Mouse (Mus musculus): ENCODE measurements at regions not wholly inside any gene's neighbourhood (a gene's known extent, or its start where the extent isn't known, plus 50 kb on each side); places are given as distances from the start of the nearest gene placed in this dataset.
A peak's percentile ranks its signal among the peaks of the same experiment; 100 is the strongest.

- no peaks in the 10 kb centered on the region for H3K36me3 ChIP-seq
- H3K27me3 ChIP-seq (replicated peaks) = no peaks in the 10 kb centered on the region
- no peak overlapping the region for H3K4me3 ChIP-seq
- ATAC-seq = no peak
- H3K27ac ChIP-seq = no peak overlapping the region
- 0 out of 2 replicates have a peak, but pooled peaks cover 4% of the 10 kb centered on the region for H3K4me1 ChIP-seq
- H3K9ac ChIP-seq = no peak overlapping the region
- 80% methylated on average over 14 of the region's 14 CpGs for WGBS (ENCODE audit: insufficient replicate concordance)
- H3K9me3 ChIP-seq (replicated peaks) = no peaks in the 10 kb centered on the region
- no peak overlapping the region for H3K4me2 ChIP-seq
Observed at GRCm38 (mm10) chr6:144940871-144941380, 135.1 kb downstream of the Bcat1 start.

- no peaks in the 10 kb centered on the region for H3K27me3 ChIP-seq (replicated peaks)
- 73% methylated on average over 12 of the region's 12 CpGs for WGBS (ENCODE audit: insufficient replicate concordance)
- no peaks in the 10 kb centered on the region for H3K4me1 ChIP-seq
- H3K36me3 ChIP-seq = no peaks in the 10 kb centered on the region
- no peak for ATAC-seq
- H3K4me2 ChIP-seq = no peak overlapping the region
- H3K9ac ChIP-seq = no peak overlapping the region
- no peak overlapping the region for H3K4me3 ChIP-seq
- H3K27ac ChIP-seq = no peak overlapping the region
- no peaks in the 10 kb centered on the region for H3K9me3 ChIP-seq (replicated peaks)
Observed at GRCm38 (mm10) chr6:144938613-144939236, 137.3 kb downstream of the Bcat1 start.

GRCm38 (mm10) chr6:144937211-144937610 is 138.8 kb downstream of the Bcat1 start:
- ATAC-seq = no peak
- Histone ChIP-seq H3K9me3 (replicated peaks) (no peaks in the 10 kb centered on the region; the same call in 1 of the 2 replicates), H3K27me3 (replicated peaks) (no peaks in the 10 kb centered on the region), H3K9ac (no peak overlapping the region), H3K36me3 (no peaks in the 10 kb centered on the region), H3K4me2 (no peak overlapping the region), H3K4me3 (no peak overlapping the region), H3K4me1 (no peaks in the 10 kb centered on the region), H3K27ac (no peak overlapping the region)
- 79% methylated on average over 7 of the region's 7 CpGs for WGBS (ENCODE audit: insufficient replicate concordance)

GRCm38 (mm10) chr6:144933722-144934235 is 142.2 kb downstream of the Bcat1 start:
- Histone ChIP-seq H3K27ac (no peak overlapping the region), H3K9me3 (replicated peaks) (no peaks in the 10 kb centered on the region; the same call in 1 of the 2 replicates), H3K4me2 (no peak overlapping the region), H3K27me3 (replicated peaks) (no peaks in the 10 kb centered on the region), H3K9ac (no peak overlapping the region), H3K4me3 (no peak overlapping the region), H3K4me1 (no peaks in the 10 kb centered on the region), H3K36me3 (no peaks in the 10 kb centered on the region)
- WGBS (ENCODE audit: insufficient replicate concordance) = 74% methylated on average over 6 of the region's 6 CpGs
- no peak for ATAC-seq

- no peak overlapping the region for H3K27ac ChIP-seq
- no peak overlapping the region for H3K9ac ChIP-seq
- no peak for ATAC-seq
- no peak overlapping the region for H3K4me3 ChIP-seq
- H3K9me3 ChIP-seq (replicated peaks) = no peaks in the 10 kb centered on the region; the same call in 1 of the 2 replicates
- no peaks in the 10 kb centered on the region for H3K36me3 ChIP-seq
- no peak overlapping the region for H3K4me2 ChIP-seq
- no peaks in the 10 kb centered on the region for H3K27me3 ChIP-seq (replicated peaks)
- 63% methylated on average over 7 of the region's 7 CpGs for WGBS (ENCODE audit: insufficient replicate concordance)
- no peaks in the 10 kb centered on the region; the same call in 1 of the 2 replicates for H3K4me1 ChIP-seq
Observed at GRCm38 (mm10) chr6:144932402-144932801, 143.6 kb downstream of the Bcat1 start.

GRCm38 (mm10) chr6:144929959-144930358 is 146.0 kb downstream of the Bcat1 start:
- H3K9ac ChIP-seq = no peak overlapping the region
- H3K4me3 ChIP-seq = no peak overlapping the region
- H3K36me3 ChIP-seq = no peaks in the 10 kb centered on the region
- H3K9me3 ChIP-seq (replicated peaks) = no peaks in the 10 kb centered on the region; the same call in 1 of the 2 replicates
- no peak for ATAC-seq
- no peak overlapping the region for H3K27ac ChIP-seq
- no peaks in the 10 kb centered on the region for H3K27me3 ChIP-seq (replicated peaks)
- no peaks in the 10 kb centered on the region; the same call in 1 of the 2 replicates for H3K4me1 ChIP-seq
- H3K4me2 ChIP-seq = no peak overlapping the region
- WGBS (ENCODE audit: insufficient replicate concordance) = 73% methylated on average over 4 of the region's 4 CpGs

- ATAC-seq = no peak
- Histone ChIP-seq H3K36me3 (no peaks in the 10 kb centered on the region), H3K4me3 (no peak overlapping the region), H3K4me1 (no peaks in the 10 kb centered on the region; the same call in 1 of the 2 replicates), H3K9me3 (replicated peaks) (no peaks in the 10 kb centered on the region; the same call in 1 of the 2 replicates), H3K4me2 (no peak overlapping the region), H3K9ac (no peak overlapping the region), H3K27me3 (replicated peaks) (no peaks in the 10 kb centered on the region), H3K27ac (no peak overlapping the region)
- 63% methylated on average over 5 of the region's 5 CpGs for WGBS (ENCODE audit: insufficient replicate concordance)
Observed at GRCm38 (mm10) chr6:144929262-144929855, 146.6 kb downstream of the Bcat1 start.

GRCm38 (mm10) chr6:144927599-144927998 is 145.8 kb upstream of the Sox5 start:
- 54% methylated on average over 6 of the region's 6 CpGs for WGBS (ENCODE audit: insufficient replicate concordance)
- Histone ChIP-seq H3K9ac (no peak overlapping the region), H3K4me3 (no peak overlapping the region), H3K27ac (no peak overlapping the region), H3K9me3 (replicated peaks) (no peaks in the 10 kb centered on the region; the same call in 1 of the 2 replicates), H3K4me1 (no peaks in the 10 kb centered on the region; the same call in 1 of the 2 replicates), H3K36me3 (no peaks in the 10 kb centered on the region), H3K4me2 (no peak overlapping the region), H3K27me3 (replicated peaks) (no peaks in the 10 kb centered on the region)
- no peak for ATAC-seq

- H3K4me2 ChIP-seq = no peak overlapping the region
- H3K9me3 ChIP-seq (replicated peaks) = no peaks in the 10 kb centered on the region
- no peaks in the 10 kb centered on the region for H3K36me3 ChIP-seq
- ATAC-seq = no peak
- H3K27ac ChIP-seq = no peak overlapping the region
- no peak overlapping the region for H3K9ac ChIP-seq
- WGBS (ENCODE audit: insufficient replicate concordance) = 59% methylated on average over 3 of the region's 3 CpGs
- no peaks in the 10 kb centered on the region for H3K27me3 ChIP-seq (replicated peaks)
- H3K4me1 ChIP-seq = no peaks in the 10 kb centered on the region; the same call in 1 of the 2 replicates
- no peak overlapping the region for H3K4me3 ChIP-seq
Observed at GRCm38 (mm10) chr6:144922762-144923161, 141.0 kb upstream of the Sox5 start.

- Histone ChIP-seq H3K4me3 (no peak overlapping the region), H3K27me3 (replicated peaks) (no peaks in the 10 kb centered on the region), H3K27ac (no peak overlapping the region), H3K36me3 (no peaks in the 10 kb centered on the region), H3K9ac (no peak overlapping the region), H3K9me3 (replicated peaks) (no peaks in the 10 kb centered on the region), H3K4me2 (no peak overlapping the region), H3K4me1 (peaks cover 7% of the 10 kb centered on the region)
- 22% methylated on average over 5 of the region's 5 CpGs for WGBS (ENCODE audit: insufficient replicate concordance)
- peak; percentile 38; the same call in 1 of the 2 replicates for ATAC-seq
Observed at GRCm38 (mm10) chr6:144919750-144920149, 138.0 kb upstream of the Sox5 start.

GRCm38 (mm10) chr6:144917128-144917527 is 135.4 kb upstream of the Sox5 start:
- Histone ChIP-seq H3K36me3 (no peaks in the 10 kb centered on the region), H3K9ac (no peak overlapping the region), H3K4me1 (peaks cover 7% of the 10 kb centered on the region), H3K4me3 (no peak overlapping the region), H3K27me3 (replicated peaks) (no peaks in the 10 kb centered on the region), H3K9me3 (replicated peaks) (no peaks in the 10 kb centered on the region), H3K27ac (no peak overlapping the region), H3K4me2 (no peak overlapping the region)
- peak; percentile 61 for ATAC-seq
- WGBS (ENCODE audit: insufficient replicate concordance) = 17% methylated on average over 8 of the region's 8 CpGs

- no peak for ATAC-seq
- H3K4me2 ChIP-seq = no peak overlapping the region
Observed at GRCm38 (mm10) chr6:144911781-144912180, 130.0 kb upstream of the Sox5 start.

More at GRCm38 (mm10) chr6:144911781-144912180, 130.0 kb upstream of the Sox5 start:
- Histone ChIP-seq H3K9ac (no peak overlapping the region), H3K4me1 (peaks cover under 1% of the 10 kb centered on the region; the same call in 1 of the 2 replicates), H3K27ac (no peak overlapping the region), H3K27me3 (replicated peaks) (no peaks in the 10 kb centered on the region), H3K36me3 (no peaks in the 10 kb centered on the region), H3K9me3 (replicated peaks) (no peaks in the 10 kb centered on the region), H3K4me3 (no peak overlapping the region)
- 75% methylated on average over 7 of the region's 7 CpGs for WGBS (ENCODE audit: insufficient replicate concordance)

Measured in liver, embryonic 12.5 days (tissue).